Mouse (Mus musculus): Measurements from ENCODE around the gene Stim1.
A peak's percentile ranks its signal among the peaks of the same experiment; 100 is the strongest.

Stim1 gene

GRCm38 (mm10) chr7:102302471-102302870 is 34.9 kb downstream of the Stim1 start:
- DNase-seq (ENCODE audit: extremely low spot score), result no peak

DNA sequence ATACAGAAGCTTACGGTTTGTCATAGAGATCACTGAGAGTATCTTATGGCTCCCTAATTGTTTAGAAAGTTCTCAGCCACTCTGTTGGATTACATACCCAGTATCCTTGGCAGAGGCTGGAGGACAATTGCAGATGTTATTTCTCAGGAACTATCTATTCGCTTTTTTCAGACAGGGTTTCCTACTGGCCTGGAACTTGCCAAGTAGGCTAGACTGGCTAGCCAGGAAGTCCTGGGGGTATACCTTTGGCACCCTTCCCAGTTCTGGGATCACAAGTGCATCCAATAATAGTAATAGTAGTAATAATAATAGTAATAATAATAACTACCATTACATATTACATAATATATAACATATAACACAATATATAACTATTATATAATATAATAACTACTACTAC is 38.0 kb downstream of the Stim1 start:
- DNase-seq (ENCODE audit: extremely low spot score), result no peak

- no peak for DNase-seq (ENCODE audit: extremely low spot score)
Measured at GRCm38 (mm10) chr7:102310266-102310665, 42.7 kb downstream of the Stim1 start.

- no peak for DNase-seq (ENCODE audit: extremely low spot score)
Measured at GRCm38 (mm10) chr7:102310821-102311220, 43.2 kb downstream of the Stim1 start.

DNA sequence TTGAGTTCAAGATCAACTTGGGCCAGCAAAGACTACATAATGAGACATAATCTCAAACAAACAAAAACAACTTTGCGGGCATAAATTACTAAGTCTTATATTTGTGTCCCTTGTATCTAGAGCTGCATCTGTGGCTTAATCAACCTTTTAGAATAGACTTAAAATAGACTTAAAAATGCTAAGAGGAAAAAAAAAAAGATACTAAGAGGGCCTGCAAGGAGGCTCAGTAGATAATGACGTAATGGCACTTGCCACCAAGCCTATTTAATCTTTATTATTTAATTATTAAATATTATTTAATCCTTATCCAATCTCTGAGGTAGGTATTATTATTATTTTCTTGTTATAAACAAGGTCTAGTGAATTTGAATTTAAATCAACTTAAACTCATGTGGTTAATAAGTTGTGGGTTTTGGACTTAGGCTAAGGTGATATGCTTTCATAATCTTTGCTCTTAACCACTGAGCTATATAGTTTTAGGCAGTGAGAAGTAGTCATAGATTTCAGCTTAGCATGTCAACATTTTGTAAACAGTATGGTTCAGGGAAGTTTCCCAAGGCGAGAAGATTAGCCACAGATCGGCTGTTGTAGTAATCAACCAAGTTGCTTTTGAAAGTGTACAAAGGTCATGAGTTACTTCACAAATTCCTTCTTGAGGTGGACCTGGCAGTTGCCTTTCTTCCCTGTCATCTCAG is 45.4 kb downstream of the Stim1 start:
- no peak for DNase-seq (ENCODE audit: extremely low spot score)

GRCm38 (mm10) chr7:102313535-102313863 is 45.9 kb downstream of the Stim1 start:
- no peak for DNase-seq (ENCODE audit: extremely low spot score)

DNA sequence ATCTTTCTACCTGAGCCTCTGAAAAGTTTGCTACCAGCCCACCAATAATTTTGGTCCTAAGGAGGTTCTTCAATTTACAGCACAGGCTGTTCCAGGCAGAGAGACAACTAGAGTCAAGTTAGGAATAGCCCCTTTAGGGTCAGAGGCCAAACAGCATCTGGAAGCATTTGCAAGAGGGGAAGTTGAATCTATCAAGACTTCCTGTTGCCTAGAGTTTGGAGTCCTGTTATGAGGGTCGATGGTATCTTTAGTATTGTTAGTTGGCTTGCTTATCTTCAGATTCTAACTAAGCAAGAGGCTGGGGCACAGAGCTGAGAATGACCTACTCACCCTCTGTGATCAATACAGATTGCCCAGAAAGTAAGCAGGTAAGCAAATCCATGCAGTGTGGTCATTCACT is 46.5 kb downstream of the Stim1 start:
- peak; percentile 20 for DNase-seq (ENCODE audit: extremely low spot score)

- no peak for DNase-seq (ENCODE audit: extremely low spot score)
Measured at GRCm38 (mm10) chr7:102314908-102315307, 47.3 kb downstream of the Stim1 start.

- no peak for DNase-seq (ENCODE audit: extremely low spot score)
Measured at GRCm38 (mm10) chr7:102315435-102315834, 47.8 kb downstream of the Stim1 start.

- DNase-seq (ENCODE audit: extremely low spot score), result no peak
Measured at GRCm38 (mm10) chr7:102317583-102318168, 50.1 kb downstream of the Stim1 start.

DNA sequence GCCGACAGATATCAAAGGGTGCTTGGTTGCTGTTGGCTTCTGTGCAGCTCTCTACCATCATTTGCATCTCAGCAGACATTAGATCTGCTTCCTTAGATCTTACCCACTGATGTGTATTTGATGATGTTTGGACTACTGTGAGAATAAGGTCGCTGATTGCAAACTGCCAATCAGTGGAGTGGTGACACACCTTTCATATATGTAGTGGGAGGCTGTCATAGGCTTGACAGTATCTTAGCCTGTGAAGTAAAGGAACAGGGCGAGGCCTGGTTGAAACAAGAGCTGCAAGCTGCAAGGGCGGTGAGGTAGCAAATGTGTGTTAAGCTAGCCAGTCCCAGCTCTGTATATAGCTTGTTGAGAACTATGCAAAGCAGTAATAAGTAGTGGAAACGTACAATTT is 54.5 kb downstream of the Stim1 start:
- no peak for DNase-seq (ENCODE audit: extremely low spot score)

DNA sequence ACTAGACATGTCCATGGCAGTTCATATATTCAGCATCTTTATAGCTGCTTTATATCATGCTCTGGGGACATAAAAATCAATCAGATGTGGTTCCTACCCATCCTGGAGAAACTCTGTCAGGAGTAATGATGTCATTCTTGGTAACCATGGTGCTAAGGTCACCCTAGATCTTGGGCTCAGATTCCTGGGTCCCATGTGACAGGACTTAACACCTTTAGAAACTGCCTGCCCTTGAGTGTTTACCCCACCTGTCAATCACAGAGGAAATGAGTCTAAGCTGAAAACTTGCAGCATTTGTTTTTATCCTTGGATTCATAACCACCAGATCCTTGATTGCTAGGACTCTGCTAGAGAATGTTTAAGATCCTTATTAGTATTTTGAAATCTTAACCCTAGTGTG is 58.7 kb downstream of the Stim1 start:
- no peak for DNase-seq (ENCODE audit: extremely low spot score)

GRCm38 (mm10) chr7:102330270-102330669 is 62.7 kb downstream of the Stim1 start:
- no peak for DNase-seq (ENCODE audit: extremely low spot score)

DNA sequence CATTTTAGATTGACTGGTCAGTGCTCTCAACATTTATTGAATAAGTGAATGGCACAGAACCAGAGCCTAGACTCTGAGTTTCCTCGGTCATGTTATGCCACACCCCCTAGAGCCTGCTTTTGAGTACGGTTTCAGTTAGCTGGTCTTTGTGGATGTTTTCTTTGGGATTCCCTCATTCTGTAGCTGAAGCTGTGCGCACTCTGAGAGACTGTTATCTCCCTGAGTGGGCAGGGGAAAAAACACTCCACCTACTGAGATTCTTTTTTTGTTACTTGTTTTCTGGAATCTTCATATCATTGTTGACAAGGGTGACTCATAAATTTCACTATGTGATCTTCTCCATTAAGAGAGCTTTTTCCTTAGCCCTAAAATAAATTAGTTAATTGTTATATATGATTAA is 63.9 kb downstream of the Stim1 start:
- no peak for DNase-seq (ENCODE audit: extremely low spot score)

DNA sequence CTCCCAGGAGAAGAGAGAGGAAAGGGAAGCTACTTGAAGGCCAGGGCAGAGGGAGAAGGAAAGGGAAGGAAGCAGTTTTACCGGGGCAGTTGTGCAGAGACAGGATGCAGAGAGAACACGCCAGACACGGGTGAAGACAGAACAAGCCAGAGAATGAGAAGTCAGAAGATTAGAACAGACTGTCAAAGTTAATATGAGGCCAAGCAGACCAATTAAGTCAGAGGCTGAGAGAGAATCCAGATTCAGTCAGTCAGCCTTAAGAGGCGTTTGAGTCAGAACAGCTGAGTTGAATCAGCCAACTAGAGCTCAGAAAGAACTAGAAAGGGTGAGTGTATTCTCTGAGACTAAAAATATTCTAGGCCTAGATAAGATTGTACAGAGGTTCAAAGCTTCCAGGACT is 66.1 kb downstream of the Stim1 start:
- no peak for DNase-seq (ENCODE audit: extremely low spot score)

DNA sequence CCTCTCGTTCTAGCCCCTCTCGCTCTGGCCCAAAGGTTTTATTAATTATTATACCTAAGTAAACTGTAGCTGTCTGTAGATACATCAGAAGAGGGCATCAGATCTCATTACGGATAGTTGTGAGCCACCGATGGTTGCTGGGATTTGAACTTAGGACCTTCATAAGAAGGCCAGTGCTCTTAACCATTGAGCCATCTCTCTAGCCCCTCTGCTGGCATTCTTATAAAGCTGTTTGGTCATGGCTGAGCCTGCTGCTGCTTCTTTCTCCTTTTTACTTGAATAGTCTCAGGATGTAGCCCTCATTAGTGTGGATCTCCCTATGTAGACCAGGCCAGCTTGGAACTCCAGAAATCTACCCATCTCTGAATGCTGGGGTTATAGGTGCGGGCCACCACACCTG is 69.7 kb downstream of the Stim1 start:
- DNase-seq (ENCODE audit: extremely low spot score), result no peak

DNA sequence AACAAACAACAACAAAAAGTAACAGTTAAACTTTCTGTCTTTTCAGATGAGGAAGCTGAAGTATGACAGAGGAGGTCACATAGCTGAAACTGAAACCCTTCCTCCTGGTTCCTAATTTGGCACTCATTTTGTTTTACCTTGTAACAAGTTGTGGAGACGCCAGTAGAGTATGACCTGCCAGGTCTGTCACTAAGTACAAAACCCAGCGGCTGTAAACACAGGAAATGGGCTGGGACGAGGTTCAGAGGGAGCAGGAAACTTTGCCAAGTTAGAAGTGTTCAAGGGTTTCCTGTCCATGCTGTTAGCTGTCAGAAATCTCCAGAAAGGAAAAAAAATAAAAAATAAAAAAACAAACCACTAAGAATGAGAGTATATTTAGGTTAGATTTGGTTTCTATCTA is 70.3 kb downstream of the Stim1 start:
- no peak for DNase-seq (ENCODE audit: extremely low spot score)

- no peak for DNase-seq (ENCODE audit: extremely low spot score)
Measured at GRCm38 (mm10) chr7:102338956-102339355, 71.3 kb downstream of the Stim1 start.

DNA sequence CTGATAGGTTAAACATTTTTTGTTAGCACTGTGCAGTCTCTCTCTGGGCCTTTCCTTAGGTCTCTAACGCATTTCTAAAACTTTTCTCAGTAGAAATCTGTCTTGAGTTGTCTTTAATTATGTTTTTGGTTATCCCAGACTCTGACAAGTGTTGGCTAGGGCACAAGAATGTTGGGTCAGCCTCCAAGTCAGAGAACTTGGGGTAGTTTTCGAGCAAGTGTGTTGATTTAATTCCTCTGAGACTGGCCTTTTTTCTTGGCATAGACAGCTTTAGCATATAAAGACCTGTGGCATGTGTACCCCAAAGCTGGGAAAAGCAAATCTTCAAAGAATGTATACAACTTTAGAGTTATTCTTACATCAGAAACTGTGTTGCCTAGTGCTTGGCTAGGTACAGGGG is 78.3 kb downstream of the Stim1 start:
- DNase-seq (ENCODE audit: extremely low spot score), result no peak

- DNase-seq (ENCODE audit: extremely low spot score), result no peak
Measured at GRCm38 (mm10) chr7:102347327-102347726, 79.7 kb downstream of the Stim1 start.

GRCm38 (mm10) chr7:102348681-102349080 is 81.1 kb downstream of the Stim1 start:
- no peak for DNase-seq (ENCODE audit: extremely low spot score)

DNA sequence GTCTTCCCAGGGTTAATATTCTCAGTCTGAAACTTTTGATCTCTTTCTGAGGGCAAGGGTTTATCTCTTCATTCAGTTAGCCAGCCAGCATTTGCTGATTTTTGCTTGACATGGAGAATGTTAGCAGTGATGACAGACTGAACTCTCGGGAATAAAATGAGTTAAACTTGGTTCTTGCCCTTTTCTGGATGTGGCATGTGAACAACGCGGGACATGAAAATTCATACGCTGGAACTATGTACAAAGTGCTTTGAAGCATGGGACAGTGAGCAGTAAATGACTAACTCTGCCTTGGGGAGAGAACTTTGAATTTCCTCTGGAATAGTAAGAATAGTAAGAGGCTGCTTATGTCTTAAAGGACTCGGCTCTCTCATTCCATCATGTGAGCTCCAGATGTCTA is 81.6 kb downstream of the Stim1 start:
- DNase-seq (ENCODE audit: extremely low spot score), result no peak

DNA sequence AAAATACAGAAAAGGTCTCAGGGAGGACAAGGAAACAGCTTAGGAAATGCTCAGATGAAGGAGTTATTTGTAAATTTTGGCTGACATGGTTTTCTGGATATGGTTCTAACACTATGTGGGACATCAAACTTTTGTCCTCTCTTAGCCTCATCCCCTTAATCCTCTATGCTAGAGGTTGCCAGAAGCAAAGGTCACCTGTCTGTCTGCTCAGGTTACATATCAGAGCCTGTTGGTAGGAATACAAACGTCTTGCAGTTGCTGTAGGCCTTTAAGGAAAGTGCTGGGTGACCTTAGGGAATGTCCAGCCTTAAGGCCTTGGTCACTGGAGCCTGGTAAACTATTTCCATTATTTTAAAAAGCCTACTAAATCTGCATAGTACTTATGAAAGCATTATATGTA is 85.8 kb downstream of the Stim1 start:
- DNase-seq (ENCODE audit: extremely low spot score), result no peak

DNA sequence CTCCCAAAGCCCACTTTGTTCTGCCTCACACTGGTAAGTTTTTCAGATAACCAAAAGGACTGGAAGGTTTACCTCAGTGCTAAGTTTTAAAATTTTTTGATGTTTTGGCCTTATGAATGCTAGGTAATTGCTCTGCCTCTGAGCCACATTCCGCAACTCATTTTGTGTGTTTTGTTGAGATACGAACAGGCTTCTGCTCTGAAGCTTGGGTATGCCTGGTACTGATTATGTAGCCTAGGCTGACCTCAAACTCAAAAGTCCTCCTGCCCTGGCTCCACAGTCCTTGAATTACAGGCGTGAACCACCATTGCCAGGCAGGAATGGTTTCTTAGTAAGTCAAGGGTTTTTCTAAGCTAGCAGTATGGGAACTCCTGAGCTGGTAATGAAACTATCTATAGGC is 90.5 kb downstream of the Stim1 start:
- DNase-seq (ENCODE audit: extremely low spot score), result no peak
